Mouse (Mus musculus) monocyte, adult 5-6 weeks (primary cell): Measurements from ENCODE around the gene Casq2. TPM values are rescaled to one million over a fixed set of nuclear protein-coding genes. Genes with fewer than 3 reads are reported as not detected.
"Not testable (repeated sequence)": the region's sequence is repeated elsewhere in the genome, so short reads cannot be mapped to it uniquely, and the experiment has no call there.

ENCODE experiments used
- ATAC-seq: fragments of 153-309, 156-312 bp; replicated peaks from 2 replicates; pipeline ENCODE4 v1.8.0; 2017; ENCODE audit warnings: mild to moderate bottlenecking; ENCODE audit not compliant: low TSS enrichment, insufficient number of reproducible peaks, severe bottlenecking, poor library complexity, low FRiP score
- total RNA-seq: library from RNA; stranded (forward); fragments of 200-1000, 200-491, 200-594 nt; gene quantifications from 3 replicates; pipeline ENCODE4 v1.2.3, GENCODE M21; 2017

Casq2 gene
- total RNA-seq, 1 experiment from 2014 or later = not detected

DNA sequence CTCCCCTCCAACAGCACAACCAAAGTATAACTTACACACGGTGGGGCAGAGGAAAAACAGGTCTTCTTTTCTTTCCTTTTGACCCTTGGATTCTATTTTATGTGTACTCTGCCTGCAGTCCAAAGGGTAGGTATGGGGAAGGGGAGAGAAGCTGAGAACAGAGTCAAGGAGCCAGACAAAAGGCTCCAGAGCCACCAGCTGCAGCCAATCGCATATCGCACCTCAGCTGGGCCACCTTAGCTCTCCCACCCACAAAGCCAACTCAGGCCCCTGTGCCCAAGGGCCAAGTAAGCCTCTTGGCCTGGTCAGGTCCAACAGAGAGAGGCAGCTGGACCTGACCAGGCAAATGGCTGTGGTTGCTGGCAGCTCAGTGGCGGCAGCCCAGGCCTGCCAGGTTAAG, 66.3 kb downstream of the Casq2 start:
- ATAC-seq = no peak

- no peak for ATAC-seq
Measured at GRCm38 (mm10) chr3:102152872-102153271, 66.7 kb downstream of the Casq2 start.

- no peak for ATAC-seq
Measured at GRCm38 (mm10) chr3:102154107-102154506, 67.9 kb downstream of the Casq2 start.

DNA sequence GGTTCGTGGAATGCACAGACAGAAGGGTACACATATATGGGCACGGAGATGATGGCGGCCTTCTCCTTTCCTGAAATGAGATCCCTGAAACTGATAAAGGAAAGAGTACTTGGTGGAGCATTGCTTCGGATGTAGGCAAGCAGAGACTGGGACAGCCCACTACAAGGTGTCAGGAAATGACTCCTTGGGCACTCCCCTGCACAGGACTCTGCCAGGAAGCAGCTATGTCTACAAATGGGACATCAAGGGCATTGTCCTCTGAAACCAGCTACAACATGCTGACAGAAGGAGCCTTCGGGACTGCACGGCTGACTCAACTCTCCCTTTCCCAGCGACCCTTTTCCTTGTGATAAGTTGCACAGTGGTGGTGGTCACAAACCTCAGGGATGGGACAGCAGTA, 70.5 kb downstream of the Casq2 start:
- no peak for ATAC-seq

- no peak for ATAC-seq
Measured at GRCm38 (mm10) chr3:102157652-102158051, 71.4 kb downstream of the Casq2 start.

DNA sequence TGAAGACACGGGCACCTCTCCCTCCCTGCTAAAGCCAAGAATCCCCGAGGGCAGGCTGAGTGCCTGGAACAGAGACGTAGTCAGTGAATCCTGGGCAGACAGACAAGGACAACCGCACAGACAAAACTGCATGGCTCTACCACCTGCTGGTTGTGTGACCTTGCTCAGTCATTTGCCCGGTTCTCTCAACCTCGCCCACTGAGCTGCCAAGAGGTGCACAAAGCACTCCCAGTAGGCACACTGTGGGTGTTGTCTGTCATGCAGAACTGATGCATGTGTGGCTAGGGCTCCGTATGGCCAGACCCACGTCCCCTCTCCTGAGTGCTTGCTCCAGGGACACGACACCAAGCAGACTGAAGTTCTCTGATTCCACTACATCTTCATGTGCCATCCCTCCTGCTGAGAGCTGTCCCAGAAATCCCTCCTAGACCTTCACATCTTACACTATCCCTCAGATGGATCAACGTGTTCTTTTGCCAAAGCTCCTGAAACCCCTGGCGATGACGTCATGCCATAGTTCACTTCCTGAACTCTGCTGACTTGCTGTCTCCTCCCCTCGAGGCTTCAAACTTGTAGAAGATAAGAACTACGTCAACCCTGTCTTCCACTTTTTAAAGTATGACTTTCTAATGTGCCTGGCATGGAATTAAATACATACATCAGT, 72.7 kb downstream of the Casq2 start:
- ATAC-seq = no peak

- ATAC-seq = no peak
Measured at GRCm38 (mm10) chr3:102159423-102160325, 73.5 kb downstream of the Casq2 start.

GRCm38 (mm10) chr3:102163861-102164260, 77.6 kb downstream of the Casq2 start:
- ATAC-seq = not testable (repeated sequence)

DNA sequence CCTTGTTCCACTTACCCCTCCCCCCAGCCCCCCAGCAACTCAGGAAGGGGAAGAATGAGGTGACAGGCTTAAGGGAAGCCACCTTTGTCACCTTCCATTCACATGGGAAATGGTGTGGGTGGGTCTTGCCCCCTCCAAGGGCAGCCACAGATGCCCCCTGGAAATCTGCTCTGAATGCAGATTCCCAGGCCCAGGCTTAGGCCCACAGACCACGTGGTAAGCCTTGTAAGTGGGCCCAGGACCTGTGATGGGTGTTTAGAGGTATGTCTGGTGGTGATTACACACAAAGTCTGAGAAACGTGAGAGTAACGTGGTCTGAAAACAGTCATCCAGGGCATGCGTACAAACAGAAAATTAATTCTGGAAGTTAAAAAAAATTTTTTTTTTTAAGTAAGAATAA, 78.7 kb downstream of the Casq2 start:
- ATAC-seq = no peak

DNA sequence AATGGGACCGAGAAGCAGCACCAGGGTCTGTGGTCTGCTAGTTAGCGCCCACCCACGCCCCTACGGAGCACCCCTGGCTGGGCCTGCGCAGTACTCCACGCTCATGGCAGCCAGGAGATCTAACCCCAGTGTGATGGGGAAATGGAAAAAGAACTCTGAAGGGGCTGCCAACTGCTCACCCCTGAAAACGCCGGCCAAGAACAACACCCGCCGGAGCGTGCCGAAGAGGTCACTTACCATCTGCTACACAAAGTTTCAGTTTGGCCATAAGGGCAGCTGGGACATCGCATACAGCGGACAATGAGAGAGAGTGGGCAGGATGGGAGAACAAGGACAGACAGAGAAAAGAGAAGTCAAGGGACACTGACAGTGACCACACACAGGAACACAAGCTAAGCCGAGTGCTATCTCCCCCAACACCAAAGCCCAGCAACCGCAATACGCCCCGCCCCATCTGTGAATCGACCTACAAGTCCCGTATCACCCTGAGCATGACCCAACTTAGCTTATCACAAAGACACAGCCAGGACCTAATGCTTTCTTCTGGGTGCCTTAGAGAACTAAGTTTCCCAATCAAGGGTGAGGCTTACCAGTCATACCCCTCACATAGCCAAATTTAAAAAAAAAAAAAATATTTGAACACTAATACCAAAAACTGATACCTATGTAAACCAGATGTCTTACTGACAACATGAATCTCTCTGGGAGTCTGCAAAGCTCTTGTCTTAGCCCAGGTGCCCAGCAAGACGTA, 79.5 kb downstream of the Casq2 start:
- no peak for ATAC-seq

DNA sequence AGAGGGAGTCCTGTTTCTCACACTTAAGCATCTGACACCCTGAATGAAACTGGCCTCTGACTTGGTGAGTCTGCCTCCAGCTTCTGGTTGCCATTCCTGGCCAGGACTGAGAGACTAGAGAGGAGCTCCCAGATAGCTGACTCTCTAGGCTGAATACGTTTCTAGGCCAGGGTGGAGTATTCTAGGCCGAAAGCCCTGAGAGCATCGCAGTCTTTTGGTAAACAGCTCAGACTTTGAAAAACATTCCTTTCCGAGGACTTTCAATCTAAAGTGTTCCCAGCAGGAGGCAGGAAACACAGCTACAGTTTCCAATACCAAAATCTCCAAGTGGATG, 80.0 kb downstream of the Casq2 start:
- ATAC-seq = no peak

DNA sequence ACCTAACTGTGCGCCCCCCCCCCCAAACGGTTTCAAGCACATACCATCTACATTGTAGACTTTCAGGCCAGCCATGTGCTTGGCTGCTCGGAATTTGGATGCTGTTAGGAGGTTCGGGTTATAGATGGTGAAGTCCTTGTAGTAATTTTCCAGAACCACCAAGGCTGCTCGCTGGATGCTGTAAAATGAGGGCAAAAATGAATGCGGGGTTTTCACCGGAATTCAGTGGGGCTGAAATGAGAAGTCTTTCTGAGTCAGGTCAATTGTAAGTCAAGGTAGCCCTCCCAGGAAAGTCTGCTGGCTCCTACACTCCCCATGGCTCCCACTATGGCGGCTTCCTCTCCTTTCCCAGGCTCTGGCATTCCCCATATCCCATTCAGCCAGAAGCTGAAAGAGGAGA, 80.6 kb downstream of the Casq2 start:
- ATAC-seq = no peak

GRCm38 (mm10) chr3:102167555-102168210, 81.5 kb downstream of the Casq2 start:
- ATAC-seq = no peak

GRCm38 (mm10) chr3:102169197-102169905, 83.1 kb downstream of the Casq2 start:
- ATAC-seq = no peak

DNA sequence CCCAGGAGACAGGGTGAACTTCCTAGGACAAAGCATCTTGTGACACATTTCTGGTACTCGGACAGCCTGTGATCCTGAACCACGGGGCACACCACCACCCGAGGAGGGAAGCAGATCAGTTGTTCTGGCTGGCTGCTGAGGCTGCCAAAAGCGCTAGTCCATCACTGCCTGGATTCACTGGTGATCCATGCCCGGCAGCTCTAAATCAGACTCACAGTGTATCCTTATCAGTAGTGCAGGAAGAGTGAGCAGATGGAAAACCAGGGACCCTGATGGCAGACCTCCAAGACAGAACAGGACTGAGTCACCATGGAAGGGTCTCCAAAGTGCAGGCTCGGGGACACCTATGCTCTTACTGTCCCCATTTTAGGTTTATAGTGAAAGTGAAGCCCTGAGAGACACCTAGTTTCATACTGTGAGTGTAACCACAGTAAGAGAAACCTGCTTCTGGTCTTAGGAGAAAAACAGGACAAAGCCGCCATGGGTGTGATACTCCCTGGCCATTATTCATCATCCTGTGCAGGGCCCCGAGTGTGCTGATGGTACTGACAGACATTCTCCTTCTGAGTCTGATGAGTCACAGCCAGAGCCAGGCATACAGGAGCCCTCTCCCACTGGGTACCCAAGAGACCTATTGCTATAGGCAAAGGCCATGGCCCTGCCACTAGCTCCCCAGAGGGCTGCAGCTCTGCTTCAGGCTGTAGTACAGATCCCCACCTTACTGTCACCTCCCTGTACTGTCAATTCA, 88.1 kb downstream of the Casq2 start:
- no peak for ATAC-seq

DNA sequence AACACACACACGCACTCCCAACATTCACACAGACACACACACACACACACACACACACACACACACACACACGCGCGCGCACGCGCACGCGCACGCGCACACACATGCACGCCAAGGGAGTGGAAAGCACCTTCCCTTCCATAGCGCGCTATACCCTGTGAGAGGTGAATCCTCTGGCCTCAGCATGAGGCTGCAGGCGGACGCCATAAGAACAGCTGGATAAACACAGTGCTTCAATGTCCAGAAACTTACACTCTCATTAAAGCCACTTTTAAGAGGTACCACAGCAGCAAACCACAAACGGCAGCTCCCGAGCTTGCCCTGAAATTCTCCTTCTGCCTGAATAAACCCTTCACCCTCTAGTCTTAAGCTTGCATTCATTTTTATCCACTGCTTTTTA, 89.5 kb downstream of the Casq2 start:
- no peak for ATAC-seq

DNA sequence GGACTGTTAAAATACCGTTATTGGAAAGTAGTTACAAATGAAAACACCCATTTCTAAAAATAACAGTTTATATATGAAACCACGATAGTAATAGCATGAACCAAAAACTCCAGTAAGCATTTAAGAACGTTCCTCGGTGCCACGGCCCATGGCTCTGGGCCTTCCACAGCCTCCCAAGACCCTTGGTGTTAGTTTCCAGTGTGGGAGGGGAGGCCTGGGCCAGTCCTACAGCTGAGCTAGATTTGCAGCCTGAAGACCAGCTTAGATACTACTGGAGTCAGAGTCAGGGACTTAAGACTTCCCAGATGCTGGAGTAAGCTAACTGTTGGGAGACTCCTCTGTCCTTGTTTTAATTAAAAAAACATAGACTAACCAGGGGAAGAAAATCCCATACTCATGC, 89.9 kb downstream of the Casq2 start:
- no peak for ATAC-seq
